8 mouse cellular contexts compared by ENCODE assay signal in genomic region chr8:69974806-69975205, GRCm38 (mm10). TPM values are rescaled to one million over a fixed set of nuclear protein-coding genes. Genes with fewer than 3 reads are reported as not detected.
DNase-seq lines count a peak whose midpoint lies in the region; ATAC-seq and TF ChIP-seq lines count a peak whose summit lies in the region.

No protein-coding gene starts in this region.

- H3K27ac ChIP-seq in kidney, adult 2 months (ENCODE audit: insufficient read depth, low read depth, low read length): peak overlapping the region; percentile 88
- peak overlapping the region; percentile 1; the same call in 1 of the 2 replicates for H3K27ac ChIP-seq in brown adipose tissue, adult 24 weeks (replicated peaks; ENCODE audit: low read depth, low read length)
- H3K27ac ChIP-seq in hindbrain, embryonic 15.5 days (replicated peaks): peak overlapping the region; percentile 80
- no peak overlapping the region for H3K27ac ChIP-seq in midbrain, embryonic 13.5 days

- no peaks in the 10 kb centered on the region for H3K36me3 ChIP-seq in kidney, adult 2 months (ENCODE audit: control insufficient read depth, insufficient read depth, low read length)
- H3K36me3 ChIP-seq in hindbrain, embryonic 15.5 days: no peaks in the 10 kb centered on the region
- H3K36me3 ChIP-seq in midbrain, embryonic 13.5 days: 0 out of 2 replicates have a peak, but pooled peaks cover 3% of the 10 kb centered on the region

- H3K4me1 ChIP-seq in kidney, adult 2 months (ENCODE audit: control insufficient read depth, insufficient read depth, low read length): peaks cover 36% of the 10 kb centered on the region
- peaks cover 25% of the 10 kb centered on the region for H3K4me1 ChIP-seq in brown adipose tissue, adult 24 weeks (ENCODE audit: control insufficient read depth, insufficient read depth, insufficient read length, low read length)
- H3K4me1 ChIP-seq in hindbrain, embryonic 15.5 days (replicated peaks): peaks cover 37% of the 10 kb centered on the region
- peaks cover 36% of the 10 kb centered on the region for H3K4me1 ChIP-seq in midbrain, embryonic 13.5 days (replicated peaks)

- H3K4me3 ChIP-seq in kidney, adult 2 months (ENCODE audit: insufficient read depth, low read depth, low read length): peak overlapping the region; percentile 80
- peak overlapping the region; percentile 100 for H3K4me3 ChIP-seq in brown adipose tissue, adult 24 weeks (ENCODE audit: insufficient read depth, low read depth, low read length)
- H3K4me3 ChIP-seq in hindbrain, embryonic 15.5 days: peak overlapping the region; percentile 96
- peak overlapping the region; percentile 96 for H3K4me3 ChIP-seq in midbrain, embryonic 13.5 days (replicated peaks)

- DNase-seq in kidney, adult 2 months: peak; percentile 65
- no peak for DNase-seq in kidney, postnatal 25 days
- no peak for DNase-seq in left cerebral cortex, postnatal 25 days (ENCODE audit: low spot score in 2 of 2)
- DNase-seq in layer of hippocampus, adult 18-20 months (ENCODE audit: low spot score in 2 of 2): no peak

- WGBS in kidney, adult 2 months: 26% methylated on average over 5 of the region's 5 CpGs
- 36% methylated on average over 5 of the region's 5 CpGs for WGBS in hindbrain, embryonic 15.5 days
- WGBS in midbrain, embryonic 13.5 days: 28% methylated on average over 5 of the region's 5 CpGs

- ATAC-seq in hindbrain, embryonic 15.5 days (ENCODE audit: low FRiP score, low read depth): no peak
- ATAC-seq in midbrain, embryonic 13.5 days: no peak
- no peak for ATAC-seq in erythroid progenitor cell, adult 5-6 weeks (replicated peaks; ENCODE audit: low FRiP score, poor library complexity, severe bottlenecking)

- no peak for TF ChIP-seq POLR2A in kidney, adult 2 months (IDR thresholded peaks at IDR 0.05; ENCODE audit: low read depth, low read length)

- peak overlapping the region; percentile 95 for H3K4me2 ChIP-seq in hindbrain, embryonic 15.5 days
- H3K4me2 ChIP-seq in midbrain, embryonic 13.5 days (replicated peaks): peak overlapping the region; percentile 88

- H3K27me3 ChIP-seq in kidney, adult 2 months (replicated peaks; ENCODE audit: control insufficient read depth, insufficient read depth, low read length): no peaks in the 10 kb centered on the region
- no peaks in the 10 kb centered on the region for H3K27me3 ChIP-seq in hindbrain, embryonic 15.5 days
- H3K27me3 ChIP-seq in midbrain, embryonic 13.5 days: no peaks in the 10 kb centered on the region

- TF ChIP-seq CTCF in kidney, adult 2 months (conservative IDR thresholded peaks at IDR 0.05; ENCODE audit: insufficient read depth, insufficient read length, low read depth, low read length): no peak

- intact Hi-C loops in left cerebral cortex, postnatal 25 days (cut with DNase I): no loop called here

- H3K9ac ChIP-seq in hindbrain, embryonic 15.5 days: peak overlapping the region; percentile 86
- peak overlapping the region; percentile 85 for H3K9ac ChIP-seq in midbrain, embryonic 13.5 days (replicated peaks)

- no peaks in the 10 kb centered on the region for H3K9me3 ChIP-seq in hindbrain, embryonic 15.5 days
- no peaks in the 10 kb centered on the region for H3K9me3 ChIP-seq in midbrain, embryonic 13.5 days

RNA-seq across cellular contexts. Expression of gene Gatad2a, which starts 21.4 kb away (rescaled TPM):
- 60.1 and 60.9 TPM in 2 replicates for polyA plus RNA-seq in kidney, adult 2 months (2012; rRNA removed)
- polyA plus RNA-seq in brown adipose tissue, adult 24 weeks (2012; ENCODE audit: insufficient read depth, insufficient read length, missing spikeins): 33.7 and 35.6 TPM in 2 replicates
- polyA plus RNA-seq in hindbrain, embryonic 15.5 days (2015; fragmentation: Nextera tagmentation; extraction: Ambion mirVana): 31.7 and 33.1 TPM in 2 replicates
- polyA plus RNA-seq in midbrain, embryonic 13.5 days (2015; fragmentation: Nextera tagmentation; extraction: Ambion mirVana): 26.0 and 27.7 TPM in 2 replicates
- 10 to 100 TPM; 24.0 to 27.9 TPM for total RNA-seq in left cerebral cortex, postnatal 25 days (2021)
- total RNA-seq in layer of hippocampus, adult 18-20 months (2021): 10 to 100 TPM; 32.5 to 37.3 TPM
- 42.8 and 46.9 TPM in 2 replicates for total RNA-seq in erythroid progenitor cell, adult 5-6 weeks (2015; ENCODE audit: low replicate concordance)
- total RNA-seq in erythroid progenitor cell, adult 5-6 weeks (2017; ENCODE audit: low replicate concordance): 47.5 and 48.0 TPM in 2 replicates
